Mouse (Mus musculus) monocyte, adult 59 days (primary cell): ENCODE results near the gene Noto. TPM values are rescaled to one million over a fixed set of nuclear protein-coding genes. Genes with fewer than 3 reads are reported as not detected.

Experiments used
- total RNA-seq, 2 experiments: library from RNA; stranded (reverse); gene quantifications; one replicate each; pipeline ENCODE4 v1.2.4; 2023

Noto gene
- total RNA-seq = not detected

GRCm38 (mm10) chr6:85423836-85424379 is at the start of gene Noto:
Gene Noto (plus strand): TSS chr6:85423886.

GRCm38 (mm10) chr6:85373951-85374733 is 49.5 kb upstream of the Noto start, which contains the start of gene Rab11fip5:
Gene Rab11fip5 (minus strand): TSS chr6:85374634.

GRCm38 (mm10) chr6:85431842-85432431 is 8.3 kb downstream of the Noto start, which contains the start of gene Smyd5:
Gene Smyd5 (plus strand): TSS chr6:85431989.

GRCm38 (mm10) chr6:85450697-85451663 is 27.3 kb downstream of the Noto start, which contains the start of gene Cct7:
Gene Cct7 (plus strand): TSS chr6:85451514.

GRCm38 (mm10) chr6:85451664-85452410 is 28.2 kb downstream of the Noto start, which contains the start of gene Pradc1:
Gene Pradc1 (minus strand): TSS chr6:85451970.

Other genes with a start within 250 kb of the Noto start
- not detected for gene Emx1, start 236.4 kb upstream of the Noto start, total RNA-seq
- gene Sfxn5, start 90.5 kb upstream of the Noto start, total RNA-seq = 10 to 100 TPM; 10.8 to 12.4 TPM
- 10 to 100 TPM; 19.4 to 21.2 TPM for gene Rab11fip5, start 49.3 kb upstream of the Noto start, total RNA-seq
- 10 to 100 TPM; 19.6 to 22.5 TPM for gene Smyd5, start 8.1 kb downstream of the Noto start, total RNA-seq
- gene Cct7, start 27.6 kb downstream of the Noto start, total RNA-seq = 100 to 1,000 TPM in 1 of 2 experiments, 10 to 100 TPM in 1; 98.0 to 105 TPM
- gene Pradc1, start 28.1 kb downstream of the Noto start, total RNA-seq = 1 to 10 TPM; 8.2 to 9.5 TPM
- gene Fbxo41, start 79.1 kb downstream of the Noto start, total RNA-seq = not detected
- not detected for gene Egr4, start 89.7 kb downstream of the Noto start, total RNA-seq
- gene Alms1, start 163.6 kb downstream of the Noto start, total RNA-seq = 1 to 10 TPM; 3.2 to 4.6 TPM